Mouse (Mus musculus): ENCODE measurements around the gene Dek. TPM values are rescaled to one million over a fixed set of nuclear protein-coding genes. Genes with fewer than 3 reads are reported as not detected.

Dek gene
- polyA plus RNA-seq, 1 experiment = 10.2 TPM

GRCm38 (mm10) chr13:47112924-47113323 is 6.9 kb upstream of the Dek start:
- 57% methylated on average over 3 of the region's 3 CpGs for WGBS
- no peak for DNase-seq (ENCODE audit: low read depth, low spot score)

GRCm38 (mm10) chr13:47112056-47112455 is 6.1 kb upstream of the Dek start:
- WGBS = 58% methylated on average over 3 of the region's 3 CpGs

GRCm38 (mm10) chr13:47111185-47111584 is 5.2 kb upstream of the Dek start:
- WGBS = 76% methylated on average over 3 of the region's 3 CpGs
- no peak for DNase-seq (ENCODE audit: low read depth, low spot score)

More at GRCm38 (mm10) chr13:47112056-47112455, 6.1 kb upstream of the Dek start:
- DNase-seq (ENCODE audit: low read depth, low spot score) = no peak

GRCm38 (mm10) chr13:47109239-47109638 is 3.2 kb upstream of the Dek start:
- 47% methylated on average over 2 of the region's 2 CpGs for WGBS
- no peak for DNase-seq (ENCODE audit: low read depth, low spot score)

GRCm38 (mm10) chr13:47106580-47106888 is 533 bp upstream of the Dek start:
- under 1% methylated on average over 20 of the region's 20 CpGs for WGBS
- no peak for DNase-seq (ENCODE audit: low read depth, low spot score)

GRCm38 (mm10) chr13:47104856-47105541 is 1.0 kb downstream of the Dek start:
- no peak for DNase-seq (ENCODE audit: low read depth, low spot score)
- under 1% methylated on average over 25 of the region's 25 CpGs for WGBS

- WGBS = 15% methylated on average over 2 of the region's 2 CpGs
- DNase-seq (ENCODE audit: low read depth, low spot score) = no peak
Measured at GRCm38 (mm10) chr13:47104146-47104545, 1.9 kb downstream of the Dek start.

GRCm38 (mm10) chr13:47100587-47100986 is 5.4 kb downstream of the Dek start:
- WGBS = 91% methylated on average over 2 of the region's 2 CpGs
- no peak for DNase-seq (ENCODE audit: low read depth, low spot score)

- no peak for DNase-seq (ENCODE audit: low read depth, low spot score)
- 63% methylated on average over 7 of the region's 7 CpGs for WGBS
Measured at GRCm38 (mm10) chr13:47099265-47099664, 6.7 kb downstream of the Dek start.

GRCm38 (mm10) chr13:47096591-47096990 is 9.4 kb downstream of the Dek start:
- no peak for DNase-seq (ENCODE audit: low read depth, low spot score)
- WGBS = 82% methylated on average over 2 of the region's 2 CpGs

- DNase-seq (ENCODE audit: low read depth, low spot score) = no peak
- 83% methylated on average over 2 of the region's 2 CpGs for WGBS
Measured at GRCm38 (mm10) chr13:47093791-47094190, 12.2 kb downstream of the Dek start.

- 52% methylated on average over 2 of the region's 2 CpGs for WGBS
- no peak for DNase-seq (ENCODE audit: low read depth, low spot score)
Measured at GRCm38 (mm10) chr13:47089271-47089670, 16.7 kb downstream of the Dek start.

- DNase-seq (ENCODE audit: low read depth, low spot score) = no peak
- 98% methylated on average over 1 of the region's 1 CpGs for WGBS
Measured at GRCm38 (mm10) chr13:47088433-47088832, 17.6 kb downstream of the Dek start.

GRCm38 (mm10) chr13:47080905-47081505 is 25.0 kb downstream of the Dek start:
- DNase-seq (ENCODE audit: low read depth, low spot score) = no peak
- WGBS = 92% methylated on average over 4 of the region's 4 CpGs

- no peak for DNase-seq (ENCODE audit: low read depth, low spot score)
Measured at GRCm38 (mm10) chr13:47078799-47079198, 27.2 kb downstream of the Dek start.

GRCm38 (mm10) chr13:47077367-47077766 is 28.6 kb downstream of the Dek start:
- no peak for DNase-seq (ENCODE audit: low read depth, low spot score)

More at GRCm38 (mm10) chr13:47078799-47079198, 27.2 kb downstream of the Dek start:
- 82% methylated on average over 5 of the region's 5 CpGs for WGBS

GRCm38 (mm10) chr13:47076156-47076555 is 29.8 kb downstream of the Dek start:
- 77% methylated on average over 5 of the region's 5 CpGs for WGBS
- no peak for DNase-seq (ENCODE audit: low read depth, low spot score)

- WGBS = 96% methylated on average over 5 of the region's 5 CpGs
Measured at GRCm38 (mm10) chr13:47072484-47072883, 33.5 kb downstream of the Dek start.

GRCm38 (mm10) chr13:47071871-47072270 is 34.1 kb downstream of the Dek start:
- 94% methylated on average over 13 of the region's 13 CpGs for WGBS
- no peak for DNase-seq (ENCODE audit: low read depth, low spot score)

More at GRCm38 (mm10) chr13:47072484-47072883, 33.5 kb downstream of the Dek start:
- DNase-seq (ENCODE audit: low read depth, low spot score) = no peak

GRCm38 (mm10) chr13:47070329-47071080 is 35.5 kb downstream of the Dek start:
- WGBS = 80% methylated on average over 15 of the region's 15 CpGs
- no peak for DNase-seq (ENCODE audit: low read depth, low spot score)

- WGBS = 94% methylated on average over 6 of the region's 6 CpGs
- no peak for DNase-seq (ENCODE audit: low read depth, low spot score)
Measured at GRCm38 (mm10) chr13:47067001-47067400, 39.0 kb downstream of the Dek start.

Data from large intestine, adult 2 months (tissue).